Mouse (Mus musculus) limb, embryonic 14.5 days (tissue): ENCODE measurements at regions not wholly inside any gene's neighbourhood (a gene's known extent, or its start where the extent isn't known, plus 50 kb on each side); places are given as distances from the start of the nearest gene placed in this dataset.

Source experiments
- ATAC-seq: fragments of 200-750 bp; cut with Nextera tagmentation; 2 replicates; pipeline ENCODE4 v1.8.0; 2017; ENCODE audit warnings: low read depth, moderate number of reproducible peaks, moderate TSS enrichment; ENCODE audit not compliant: low FRiP score
- DNase-seq: peaks from one replicate; pipeline ENCODE4 v3.0.0-alpha.2; 2015; ENCODE audit warnings: low spot score
- H3K27ac ChIP-seq: fragments of 300-500 bp; sonication (generic); replicated peaks from 2 replicates; pipeline ENCODE4 v1.5.1; 2014; ENCODE audit warnings: low read depth, mild to moderate bottlenecking, low read length, moderate library complexity, mixed read lengths
- H3K27me3 ChIP-seq: fragments of 300-500 bp; sonication (generic); 2 replicates; pipeline ENCODE4 v1.6.1; 2014; ENCODE audit warnings: low read length, mixed read lengths; ENCODE audit not compliant: control insufficient read depth, insufficient read depth
- H3K36me3 ChIP-seq: fragments of 300-500 bp; sonication (generic); 2 replicates; pipeline ENCODE4 v1.6.1; 2014; ENCODE audit warnings: mild to moderate bottlenecking, low read length, moderate library complexity, mixed read lengths; ENCODE audit not compliant: control insufficient read depth, insufficient read depth
- H3K4me1 ChIP-seq: fragments of 300-500 bp; sonication (generic); 2 replicates; pipeline ENCODE4 v1.6.1; 2014; ENCODE audit warnings: antibody characterized with exemption, low read length, mixed read lengths; ENCODE audit not compliant: control insufficient read depth, insufficient read depth
- H3K4me2 ChIP-seq: fragments of 300-500 bp; sonication (generic); replicated peaks from 2 replicates; pipeline ENCODE4 v1.6.1; 2014; ENCODE audit warnings: low read depth, mild to moderate bottlenecking, low read length, moderate library complexity; ENCODE audit not compliant: severe bottlenecking
- H3K4me3 ChIP-seq: fragments of 300-500 bp; sonication (generic); replicated peaks from 2 replicates; pipeline ENCODE4 v1.5.1; 2014; ENCODE audit warnings: low read length
- H3K9ac ChIP-seq: fragments of 300-500 bp; sonication (generic); 2 replicates; pipeline ENCODE4 v1.6.1; 2014; ENCODE audit warnings: mild to moderate bottlenecking, low read depth, low read length, moderate library complexity; ENCODE audit not compliant: severe bottlenecking
- H3K9me3 ChIP-seq: fragments of 300-500 bp; sonication (generic); 2 replicates; pipeline ENCODE4 v1.6.1; 2016; ENCODE audit warnings: low read length; ENCODE audit not compliant: control insufficient read depth
- POLR2A ChIP-seq: fragments of 200-500 bp; IDR thresholded peaks from 2 replicates; pipeline ENCODE4 v1.8.0; 2012; ENCODE audit warnings: inconsistent platforms, mild to moderate bottlenecking, moderate library complexity, borderline replicate concordance; ENCODE audit not compliant: insufficient read depth, insufficient read length; ENCODE audit errors: extremely low read depth
- WGBS: fragments of 180-500 bp; shearing (Covaris S2); extraction: QIAGEN DNeasy Blood & Tissue Kit; methylation state at CpG from one replicate; pipeline ENCODE4 v1.1.7; 2014; 5-methylcytosine and 5-hydroxymethylcytosine counted together

- Histone ChIP-seq H3K9ac (no peak overlapping the region), H3K27ac (no peak overlapping the region), H3K4me1 (no peaks in the 10 kb centered on the region), H3K4me3 (no peak overlapping the region), H3K9me3 (no peaks in the 10 kb centered on the region), H3K4me2 (no peak overlapping the region), H3K27me3 (no peaks in the 10 kb centered on the region), H3K36me3 (no peaks in the 10 kb centered on the region)
- no peak for DNase-seq
- TF ChIP-seq POLR2A = no peak
- ATAC-seq = no peak
- WGBS = 65% methylated on average over 5 of the region's 5 CpGs
These were observed 87.2 kb upstream of the Pfn2 start for GRCm38 (mm10) chr3:57935042-57935610.

DNA sequence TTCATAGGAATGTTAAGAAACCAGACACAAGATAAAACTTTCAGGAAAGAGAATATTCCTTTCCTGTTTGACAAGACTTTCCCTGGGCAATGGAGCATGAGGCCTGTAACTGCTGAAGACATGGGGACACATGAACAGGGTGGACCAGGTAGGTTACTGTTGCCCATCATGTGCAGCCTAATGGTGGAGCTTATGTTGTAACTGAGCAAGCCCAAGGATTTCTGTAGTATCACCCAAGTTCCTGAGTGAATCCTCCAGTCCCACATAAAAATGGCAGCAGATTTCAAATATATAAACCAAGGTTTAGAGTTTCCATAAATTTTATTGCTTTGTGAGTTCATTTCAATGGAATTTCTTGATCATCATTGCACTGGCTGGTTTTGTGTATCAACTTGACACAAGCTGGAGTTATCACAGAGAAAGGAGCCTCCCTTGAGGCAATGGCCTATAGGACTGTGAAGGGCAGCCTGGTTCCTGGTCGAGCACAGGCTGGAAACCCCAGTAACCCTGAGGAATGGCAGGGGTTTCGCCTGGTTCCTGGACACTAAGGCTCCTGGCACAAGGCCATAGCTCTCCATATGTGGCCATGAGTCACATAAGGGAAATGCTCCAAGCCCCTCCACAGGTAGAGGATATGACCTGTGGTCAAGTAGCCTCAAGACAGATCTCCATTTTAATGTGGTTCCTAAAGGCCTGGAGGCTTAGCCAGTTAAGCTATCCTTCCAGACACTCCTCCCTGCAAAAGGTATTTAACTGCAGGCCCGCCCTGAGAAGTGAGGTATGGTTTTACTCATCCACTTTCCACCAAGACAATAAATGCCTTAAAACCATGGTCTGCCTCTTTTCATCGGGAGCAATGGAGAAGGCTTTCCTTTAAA lies 92.9 kb upstream of the Pfn2 start:
- Histone ChIP-seq H3K4me2 (no peak overlapping the region), H3K4me1 (peaks cover 2% of the 10 kb centered on the region; the same call in 1 of the 2 replicates), H3K27me3 (no peaks in the 10 kb centered on the region), H3K4me3 (no peak overlapping the region), H3K27ac (0 out of 2 replicates have a peak overlapping the region, but pooled peaks have one; percentile 26), H3K36me3 (no peaks in the 10 kb centered on the region), H3K9ac (no peak overlapping the region), H3K9me3 (no peaks in the 10 kb centered on the region)
- DNase-seq (peak; percentile 42), ATAC-seq (peak; percentile 81; the same call in 1 of the 2 replicates)
- no peak for TF ChIP-seq POLR2A
- 57% methylated on average over 4 of the region's 4 CpGs for WGBS

GRCm38 (mm10) chr3:57944698-57945097 lies 96.8 kb upstream of the Pfn2 start:
- no peak overlapping the region for H3K4me2 ChIP-seq
- no peaks in the 10 kb centered on the region for H3K36me3 ChIP-seq
- no peak overlapping the region for H3K4me3 ChIP-seq
- peaks cover 3% of the 10 kb centered on the region; the same call in 1 of the 2 replicates for H3K9me3 ChIP-seq
- H3K27me3 ChIP-seq = no peaks in the 10 kb centered on the region
- DNase-seq (no peak), ATAC-seq (no peak)
- no peak overlapping the region for H3K9ac ChIP-seq
- H3K27ac ChIP-seq = no peak overlapping the region
- TF ChIP-seq POLR2A = no peak
- WGBS = 85% methylated on average over 2 of the region's 2 CpGs
- peaks cover 5% of the 10 kb centered on the region; the same call in 1 of the 2 replicates for H3K4me1 ChIP-seq

- WGBS = 85% methylated on average over 5 of the region's 5 CpGs
- ATAC-seq (no peak), DNase-seq (no peak)
- peaks cover 3% of the 10 kb centered on the region; the same call in 1 of the 2 replicates for H3K4me1 ChIP-seq
- H3K4me2 ChIP-seq = no peak overlapping the region
- no peak overlapping the region for H3K4me3 ChIP-seq
- no peak overlapping the region for H3K9ac ChIP-seq
- no peaks in the 10 kb centered on the region for H3K36me3 ChIP-seq
- no peak for TF ChIP-seq POLR2A
- peaks cover 3% of the 10 kb centered on the region; the same call in 1 of the 2 replicates for H3K9me3 ChIP-seq
- no peaks in the 10 kb centered on the region for H3K27me3 ChIP-seq
- no peak overlapping the region for H3K27ac ChIP-seq
These were observed 97.9 kb upstream of the Pfn2 start for GRCm38 (mm10) chr3:57945765-57946164.

DNA sequence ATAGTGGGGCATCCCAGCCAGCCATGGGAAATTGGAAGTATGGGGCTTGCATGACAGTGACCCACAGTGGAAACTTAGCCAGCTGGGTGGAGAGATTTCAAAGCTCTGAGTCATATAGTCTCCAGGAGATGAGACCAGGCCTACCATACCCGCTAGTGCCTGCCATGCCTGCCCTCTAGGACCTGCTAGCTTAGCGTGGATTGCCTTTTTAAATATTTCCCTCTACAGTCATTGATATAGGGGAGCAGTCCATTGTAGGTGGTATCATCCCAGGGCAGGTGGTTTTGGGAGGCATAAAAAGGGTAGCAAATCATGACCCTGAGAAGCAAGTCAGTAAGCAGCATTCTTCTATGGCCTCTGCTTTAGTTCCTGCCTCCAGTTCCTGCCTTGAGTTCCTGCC lies 99.5 kb upstream of the Pfn2 start:
- Histone ChIP-seq H3K9me3 (peaks cover 3% of the 10 kb centered on the region; the same call in 1 of the 2 replicates), H3K9ac (no peak overlapping the region), H3K4me2 (no peak overlapping the region), H3K27me3 (no peaks in the 10 kb centered on the region), H3K4me3 (no peak overlapping the region), H3K4me1 (peaks cover 7% of the 10 kb centered on the region; the same call in 1 of the 2 replicates), H3K27ac (no peak overlapping the region), H3K36me3 (no peaks in the 10 kb centered on the region)
- ATAC-seq = no peak
- 91% methylated on average over 2 of the region's 2 CpGs for WGBS
- DNase-seq = no peak
- no peak for TF ChIP-seq POLR2A
